Mouse (Mus musculus) megakaryocyte, embryonic 14.5 days (primary cell): ENCODE measurements around the gene Pde2a.

Experiments used
- FLI1 ChIP-seq: IDR thresholded peaks from 2 replicates; pipeline ENCODE4 v1.6.1; 2012; ENCODE audit warnings: low read length, inconsistent platforms, mixed read lengths
- GATA1 ChIP-seq: IDR thresholded peaks from 3 replicates; pipeline ENCODE4 v1.6.1; 2012; ENCODE audit warnings: mixed read lengths, low read length, inconsistent platforms, borderline replicate concordance

DNA sequence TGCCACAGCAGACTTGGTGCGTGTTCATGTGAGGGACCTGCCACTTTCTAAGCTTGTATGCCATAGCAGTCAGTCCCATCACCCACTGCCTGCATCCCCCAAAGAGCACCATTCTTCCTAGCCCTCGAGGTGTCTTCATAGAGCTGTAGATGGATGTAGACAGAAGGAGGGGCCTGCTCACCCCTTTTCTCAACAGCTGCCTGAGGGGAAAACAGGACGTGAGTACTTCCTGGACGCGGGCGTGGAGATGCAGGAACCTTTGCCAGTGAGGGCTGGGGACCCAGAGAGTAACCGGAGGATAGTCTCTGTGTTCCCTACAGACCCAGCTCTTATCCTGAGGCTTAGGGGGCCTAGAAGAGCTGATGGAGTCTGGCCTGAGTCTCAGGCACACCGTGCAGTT is 36.3 kb downstream of the Pde2a start:
- no peak for TF ChIP-seq GATA1
- TF ChIP-seq FLI1: no peak
